Mouse (Mus musculus) liver, embryonic 18 days (tissue): ENCODE data around the gene Sirt1. TPM values are rescaled to one million over a fixed set of nuclear protein-coding genes. Genes with fewer than 3 reads are reported as not detected.

Experiments used
- polyA plus RNA-seq: library from polyadenylated mRNA; depleted of rRNA; stranded (reverse); fragments of >200 nt; gene quantifications from 2 replicates; pipeline ENCODE4 v1.2.3, GENCODE M21; 2012; rRNA removed

The Sirt1 gene
- polyA plus RNA-seq = 4.5 and 4.9 TPM in 2 replicates

DNA sequence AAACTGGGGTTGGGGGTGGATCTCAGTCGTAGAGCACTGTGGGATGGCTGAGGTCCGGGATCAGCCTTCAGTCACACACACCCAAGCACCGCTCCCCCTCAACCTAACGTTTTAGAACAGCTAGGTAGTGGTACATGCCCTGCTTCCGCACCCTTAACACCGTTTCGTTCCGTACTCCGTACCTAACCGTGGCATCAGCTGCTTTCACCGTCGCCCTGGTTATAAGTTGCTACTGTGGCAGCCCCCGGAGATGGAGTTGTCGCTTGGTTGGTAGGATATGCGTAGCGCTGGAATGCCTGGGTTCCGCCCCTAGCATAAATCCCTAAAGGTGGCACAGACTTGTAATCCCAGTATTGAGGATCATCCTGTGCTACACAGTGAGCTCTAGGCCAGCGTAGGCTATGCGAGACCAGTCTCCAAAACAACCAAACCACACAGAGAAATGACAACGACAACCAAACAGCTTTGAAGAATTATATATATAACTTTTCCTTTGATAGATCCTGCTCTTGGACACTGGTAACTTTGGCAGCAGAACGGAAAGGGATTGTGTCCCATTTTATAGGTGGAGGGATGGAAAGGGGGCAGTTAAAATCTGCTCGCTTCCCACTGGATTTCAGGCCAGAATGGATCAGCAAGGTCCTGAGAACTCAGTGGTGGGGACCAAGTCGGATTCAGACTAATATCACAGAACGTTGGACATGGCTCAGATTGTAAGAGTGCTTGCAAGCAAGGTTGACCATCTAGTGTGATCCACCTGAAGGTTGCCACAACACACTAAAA lies at the start of gene Sirt1:
Gene Sirt1 (minus strand): TSS at position 207 of the 783 bp plus-strand sequence.

DNA sequence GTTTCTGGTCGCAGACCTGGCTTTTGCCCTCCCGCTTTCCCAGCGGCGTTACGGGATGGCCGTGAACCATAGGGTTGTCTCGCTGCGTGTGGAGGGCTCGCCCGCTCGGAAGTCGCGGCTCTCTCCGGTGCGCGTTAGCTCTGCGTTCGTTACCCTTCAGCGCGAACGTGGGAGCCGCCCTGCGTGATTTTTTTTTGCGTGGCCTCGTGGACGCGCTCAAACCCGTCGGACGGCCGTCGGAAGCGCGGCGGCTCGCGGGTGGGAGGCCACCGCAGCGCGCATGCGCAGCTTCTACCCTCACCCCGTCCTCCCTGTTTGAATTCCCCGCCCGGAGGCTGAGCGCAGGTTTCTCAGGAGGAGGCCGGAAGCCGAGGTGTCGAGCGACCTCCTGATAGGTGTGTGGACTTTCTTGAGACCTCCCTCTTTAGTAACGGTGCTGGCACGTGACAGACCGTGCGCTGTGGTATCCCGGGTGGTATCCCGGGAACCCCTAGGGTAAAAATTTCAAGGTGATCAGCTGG lies 48.3 kb upstream of the Sirt1 start, which contains the start of gene Ctnna3:
Gene Ctnna3 (plus strand): TSS at position 314 of the 521 bp plus-strand sequence.

GRCm38 (mm10) chr10:63421739-63422735 lies 40.5 kb upstream of the Sirt1 start, which contains the start of gene Gm7075:
Gm7075 (minus strand) TSS chr10:63421789.

GRCm38 (mm10) chr10:63382372-63383279 lies 1.1 kb upstream of the Sirt1 start, which contains the start of gene Dnajc12:
Dnajc12 (plus strand) TSS chr10:63382443.

Other genes starting within 250 kb of the Sirt1 start
- 0.01 TPM in 2 replicates for gene Mypn, start 177.8 kb downstream of the Sirt1 start, polyA plus RNA-seq
- 20.6 and 23.7 TPM in 2 replicates for gene Herc4, start 137.9 kb downstream of the Sirt1 start, polyA plus RNA-seq
- 9.5 and 9.6 TPM in 2 replicates for gene Dnajc12, start 739 bp upstream of the Sirt1 start, polyA plus RNA-seq
- gene Gm7075, start 40.1 kb upstream of the Sirt1 start, polyA plus RNA-seq = 0.14 and 0.17 TPM in 2 replicates
- 0.02 TPM in 2 replicates for gene Ctnna3, start 48.4 kb upstream of the Sirt1 start, polyA plus RNA-seq